Mouse (Mus musculus): ENCODE data around the gene Map3k1. TPM values are rescaled to one million over a fixed set of nuclear protein-coding genes. Genes with fewer than 3 reads are reported as not detected.

The Map3k1 gene
- polyA plus RNA-seq (2014; fragmentation: Illumina TruSeq; extraction: RNeasy Lipid Tissue Mini Kit (QIAGEN cat#74804)) = 30.3 TPM

GRCm38 (mm10) chr13:111808637-111809465, at the start of gene Map3k1:
TSS of gene Map3k1 (minus strand) at chr13:111808993.

Other genes starting within 250 kb of the Map3k1 start
- gene Gm10198, start 216.2 kb downstream of the Map3k1 start, polyA plus RNA-seq (2014; fragmentation: Illumina TruSeq; extraction: RNeasy Lipid Tissue Mini Kit (QIAGEN cat#74804)) = not detected
- gene Mier3, start 128.0 kb downstream of the Map3k1 start, polyA plus RNA-seq (2014; fragmentation: Illumina TruSeq; extraction: RNeasy Lipid Tissue Mini Kit (QIAGEN cat#74804)) = 63.5 TPM

Measured in ovary, adult 10 weeks (tissue).